Mouse (Mus musculus): ENCODE measurements at regions not wholly inside any gene's neighbourhood (a gene's known extent, or its start where the extent isn't known, plus 50 kb on each side); places are given as distances from the start of the nearest gene placed in this dataset.

DNA sequence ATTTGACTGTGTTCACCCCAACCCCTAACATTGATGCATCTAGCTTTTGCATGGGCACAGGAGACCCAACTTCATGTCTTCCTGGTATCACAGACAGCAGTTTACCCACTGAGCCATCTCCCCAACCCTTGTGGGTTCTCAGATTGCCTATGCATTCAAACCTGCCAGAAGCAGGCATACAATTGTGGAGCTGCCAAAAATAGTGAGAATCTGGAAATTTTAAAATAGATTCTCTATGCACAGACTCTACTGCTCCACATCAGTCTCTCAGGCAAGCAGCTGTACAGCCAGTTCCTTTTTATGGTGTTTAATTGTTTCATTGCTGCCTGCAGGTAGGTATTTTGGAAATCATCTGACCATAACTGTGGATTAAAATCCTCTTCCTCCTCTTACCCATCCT is 129.9 kb upstream of the Gls start:
- TF ChIP-seq CTCF (IDR thresholded peaks at IDR 0.05; ENCODE audit: low read depth): no peak
- TF ChIP-seq EP300 (optimal IDR thresholded peaks at IDR 0.05): no peak
